Mouse (Mus musculus): ENCODE results near the gene Hsd17b14.

- no peak for TF ChIP-seq CTCF (IDR thresholded peaks at IDR 0.05; ENCODE audit: borderline replicate concordance, insufficient read depth, low read length)
- no peak for TF ChIP-seq POLR2A (IDR thresholded peaks at IDR 0.05; ENCODE audit: low read depth, low read length)
Measured at GRCm38 (mm10) chr7:45560241-45560640, 5.5 kb downstream of the Hsd17b14 start.
